Mouse (Mus musculus) midbrain, embryonic 16.5 days (tissue): Measurements from ENCODE around the gene Ldlr. TPM values are rescaled to one million over a fixed set of nuclear protein-coding genes. Genes with fewer than 3 reads are reported as not detected.
"Not testable (repeated sequence)": the region's sequence is repeated elsewhere in the genome, so short reads cannot be mapped to it uniquely, and the experiment has no call there.

Source experiments
- ATAC-seq: fragments of 200-750 bp; cut with Nextera tagmentation; 2 replicates; pipeline ENCODE4 v1.8.0; 2017; ENCODE audit warnings: moderate TSS enrichment
- H3K27ac ChIP-seq: fragments of 300-500 bp; sonication (generic); 2 replicates; pipeline ENCODE4 v1.5.1; 2014; ENCODE audit warnings: mild to moderate bottlenecking, low read length, mixed read lengths
- H3K27me3 ChIP-seq: fragments of 300-500 bp; sonication (generic); 2 replicates; pipeline ENCODE4 v1.6.1; 2014; ENCODE audit warnings: low read depth, low read length, mixed read lengths; ENCODE audit not compliant: control insufficient read depth, insufficient read depth
- H3K36me3 ChIP-seq: fragments of 300-500 bp; sonication (generic); 2 replicates; pipeline ENCODE4 v1.6.1; 2014; ENCODE audit warnings: mild to moderate bottlenecking, low read length, moderate library complexity, mixed read lengths; ENCODE audit not compliant: control insufficient read depth, insufficient read depth
- H3K4me1 ChIP-seq: fragments of 300-500 bp; sonication (generic); 2 replicates; pipeline ENCODE4 v1.6.1; 2014; ENCODE audit warnings: mild to moderate bottlenecking, low read length, mixed read lengths; ENCODE audit not compliant: control insufficient read depth, insufficient read depth
- H3K4me2 ChIP-seq: fragments of 300-500 bp; sonication (generic); 2 replicates; pipeline ENCODE4 v1.6.1; 2014; ENCODE audit warnings: mild to moderate bottlenecking, low read length, mixed read lengths
- H3K4me3 ChIP-seq: fragments of 300-500 bp; sonication (generic); 2 replicates; pipeline ENCODE4 v1.5.1; 2014; ENCODE audit warnings: low read depth, mild to moderate bottlenecking, low read length, moderate library complexity, mixed read lengths
- H3K9ac ChIP-seq: fragments of 300-500 bp; sonication (generic); 2 replicates; pipeline ENCODE4 v1.6.1; 2014; ENCODE audit warnings: low read depth, low read length, mixed read lengths
- H3K9me3 ChIP-seq: fragments of 300-500 bp; sonication (generic); replicated peaks from 2 replicates; pipeline ENCODE4 v1.6.1; 2014; ENCODE audit warnings: mild to moderate bottlenecking, low read length, mixed read lengths; ENCODE audit not compliant: control insufficient read depth, poor library complexity, severe bottlenecking
- WGBS: fragments of 180-500 bp; shearing (Covaris S2); extraction: QIAGEN DNeasy Blood & Tissue Kit; methylation state at CpG from one replicate; pipeline ENCODE4 v1.1.7; 2014; 5-methylcytosine and 5-hydroxymethylcytosine counted together
- polyA plus RNA-seq: library from polyadenylated mRNA; unstranded; fragments of >200 nt; fragmentation: Nextera tagmentation; extraction: Ambion mirVana; gene quantifications from 2 replicates; pipeline ENCODE4 v1.2.1, GENCODE M21; 2015

Ldlr gene
- polyA plus RNA-seq, 1 experiment from 2014 or later, result 17.2 TPM

GRCm38 (mm10) chr9:21786906-21787305 is 63.6 kb downstream of the Ldlr start:
- Histone ChIP-seq H3K4me1 (no peaks in the 10 kb centered on the region), H3K9ac (no peak overlapping the region), H3K36me3 (no peaks in the 10 kb centered on the region), H3K4me2 (no peak overlapping the region), H3K9me3 (no peaks in the 10 kb centered on the region), H3K27me3 (no peaks in the 10 kb centered on the region), H3K27ac (no peak overlapping the region), H3K4me3 (no peak overlapping the region)
- WGBS, result 8% methylated on average over 6 of the region's 6 CpGs
- ATAC-seq, result no peak

GRCm38 (mm10) chr9:21787654-21788053 is 64.4 kb downstream of the Ldlr start:
- no peak overlapping the region for H3K4me3 ChIP-seq
- WGBS, result 81% methylated on average over 5 of the region's 5 CpGs

GRCm38 (mm10) chr9:21788234-21788633 is 65.0 kb downstream of the Ldlr start:
- Histone ChIP-seq H3K27ac (no peak overlapping the region), H3K4me2 (no peak overlapping the region), H3K36me3 (no peaks in the 10 kb centered on the region), H3K9me3 (no peaks in the 10 kb centered on the region), H3K9ac (no peak overlapping the region), H3K4me3 (no peak overlapping the region), H3K4me1 (no peaks in the 10 kb centered on the region), H3K27me3 (no peaks in the 10 kb centered on the region)
- ATAC-seq, result no peak
- whole genome bisulfite sequencing, result 79% methylated on average over 9 of the region's 9 CpGs

More at GRCm38 (mm10) chr9:21787654-21788053, 64.4 kb downstream of the Ldlr start:
- no peaks in the 10 kb centered on the region for H3K36me3 ChIP-seq
- no peaks in the 10 kb centered on the region for H3K4me1 ChIP-seq
- ATAC-seq, result no peak
- no peak overlapping the region for H3K4me2 ChIP-seq
- no peaks in the 10 kb centered on the region for H3K27me3 ChIP-seq
- H3K9me3 ChIP-seq, result no peaks in the 10 kb centered on the region
- no peak overlapping the region for H3K9ac ChIP-seq
- no peak overlapping the region for H3K27ac ChIP-seq

GRCm38 (mm10) chr9:21791861-21792260 is 68.6 kb downstream of the Ldlr start:
- no peak for ATAC-seq
- H3K9me3 ChIP-seq, result no peaks in the 10 kb centered on the region
- WGBS, result 81% methylated on average over 8 of the region's 8 CpGs
- no peak overlapping the region for H3K27ac ChIP-seq
- H3K36me3 ChIP-seq, result no peaks in the 10 kb centered on the region
- no peak overlapping the region for H3K4me3 ChIP-seq
- H3K4me1 ChIP-seq, result no peaks in the 10 kb centered on the region
- H3K4me2 ChIP-seq, result no peak overlapping the region
- H3K27me3 ChIP-seq, result no peaks in the 10 kb centered on the region
- no peak overlapping the region for H3K9ac ChIP-seq

GRCm38 (mm10) chr9:21792644-21793043 is 69.4 kb downstream of the Ldlr start:
- no peak overlapping the region for H3K4me2 ChIP-seq
- H3K27ac ChIP-seq, result no peak overlapping the region
- 66% methylated on average over 8 of the region's 8 CpGs for WGBS
- ATAC-seq, result peak; percentile 59; the same call in 1 of the 2 replicates
- H3K9me3 ChIP-seq, result no peaks in the 10 kb centered on the region
- H3K9ac ChIP-seq, result no peak overlapping the region
- H3K36me3 ChIP-seq, result no peaks in the 10 kb centered on the region
- no peaks in the 10 kb centered on the region for H3K4me1 ChIP-seq
- no peaks in the 10 kb centered on the region for H3K27me3 ChIP-seq
- H3K4me3 ChIP-seq, result no peak overlapping the region

- not testable (repeated sequence) for H3K9me3 ChIP-seq, H3K4me2 ChIP-seq, H3K27me3 ChIP-seq, H3K36me3 ChIP-seq, H3K4me1 ChIP-seq, H3K27ac ChIP-seq, ATAC-seq, H3K9ac ChIP-seq, H3K4me3 ChIP-seq
- 96% methylated on average over 6 of the region's 6 CpGs for WGBS
Measured at GRCm38 (mm10) chr9:21793507-21793906, 70.2 kb downstream of the Ldlr start.

- no peak for ATAC-seq
- H3K4me2 ChIP-seq, result no peak overlapping the region
- H3K9ac ChIP-seq, result no peak overlapping the region
- H3K36me3 ChIP-seq, result no peaks in the 10 kb centered on the region
- H3K4me1 ChIP-seq, result peaks cover 4% of the 10 kb centered on the region
- no peak overlapping the region for H3K27ac ChIP-seq
- no peak overlapping the region for H3K4me3 ChIP-seq
- 0 out of 2 replicates have a peak, but pooled peaks cover 3% of the 10 kb centered on the region for H3K27me3 ChIP-seq
- H3K9me3 ChIP-seq, result no peaks in the 10 kb centered on the region
- WGBS, result 96% methylated on average over 18 of the region's 18 CpGs
Measured at GRCm38 (mm10) chr9:21794344-21794834, 71.1 kb downstream of the Ldlr start.

- Histone ChIP-seq H3K4me2 (no peak overlapping the region), H3K36me3 (no peaks in the 10 kb centered on the region), H3K27ac (no peak overlapping the region), H3K9me3 (no peaks in the 10 kb centered on the region), H3K4me3 (no peak overlapping the region), H3K4me1 (peaks cover 4% of the 10 kb centered on the region), H3K9ac (no peak overlapping the region), H3K27me3 (0 out of 2 replicates have a peak, but pooled peaks cover 3% of the 10 kb centered on the region)
- WGBS, result 98% methylated on average over 21 of the region's 25 CpGs
- no peak for ATAC-seq
Measured at GRCm38 (mm10) chr9:21794925-21795324, 71.6 kb downstream of the Ldlr start.

GRCm38 (mm10) chr9:21795579-21795978 is 72.3 kb downstream of the Ldlr start:
- Histone ChIP-seq H3K9ac (no peak overlapping the region), H3K9me3 (no peaks in the 10 kb centered on the region)

More at GRCm38 (mm10) chr9:21795579-21795978, 72.3 kb downstream of the Ldlr start:
- Histone ChIP-seq H3K36me3 (no peaks in the 10 kb centered on the region), H3K4me2 (no peak overlapping the region), H3K27ac (no peak overlapping the region), H3K27me3 (0 out of 2 replicates have a peak, but pooled peaks cover 3% of the 10 kb centered on the region), H3K4me3 (no peak overlapping the region), H3K4me1 (peaks cover 4% of the 10 kb centered on the region)
- WGBS, result 84% methylated on average over 5 of the region's 5 CpGs
- no peak for ATAC-seq
